Mouse (Mus musculus): ENCODE results near the gene Zdhhc9. TPM values are rescaled to one million over a fixed set of nuclear protein-coding genes. Genes with fewer than 3 reads are reported as not detected.

The Zdhhc9 gene
- polyA plus RNA-seq, 1 experiment from 2014 or later, result 2.6 TPM

GRCm38 (mm10) chrX:48127502-48128218, 81.0 kb downstream of the Zdhhc9 start:
- ATAC-seq (ENCODE audit: insufficient number of reproducible peaks, low FRiP score), result no peak
- 74% methylated on average over 6 of the region's 6 CpGs for WGBS
- H3K9ac ChIP-seq, result no peak overlapping the region
- H3K27me3 ChIP-seq (replicated peaks), result peaks cover 17% of the 10 kb centered on the region
- H3K4me1 ChIP-seq (replicated peaks), result no peaks in the 10 kb centered on the region
- H3K36me3 ChIP-seq, result no peaks in the 10 kb centered on the region
- H3K9me3 ChIP-seq (replicated peaks), result no peaks in the 10 kb centered on the region
- H3K4me3 ChIP-seq, result no peak overlapping the region
- H3K27ac ChIP-seq (ENCODE audit: poor library complexity, severe bottlenecking), result no peak overlapping the region
- no peak overlapping the region for H3K4me2 ChIP-seq

GRCm38 (mm10) chrX:48126903-48127476, 81.7 kb downstream of the Zdhhc9 start:
- no peak overlapping the region for H3K9ac ChIP-seq
- H3K4me2 ChIP-seq, result no peak overlapping the region
- H3K4me1 ChIP-seq (replicated peaks), result no peaks in the 10 kb centered on the region
- 76% methylated on average over 6 of the region's 6 CpGs for WGBS
- H3K27ac ChIP-seq (ENCODE audit: poor library complexity, severe bottlenecking), result no peak overlapping the region
- ATAC-seq (ENCODE audit: insufficient number of reproducible peaks, low FRiP score), result no peak
- no peak overlapping the region for H3K4me3 ChIP-seq
- peaks cover 18% of the 10 kb centered on the region for H3K27me3 ChIP-seq (replicated peaks)
- no peaks in the 10 kb centered on the region for H3K36me3 ChIP-seq
- H3K9me3 ChIP-seq (replicated peaks), result no peaks in the 10 kb centered on the region

- 20% methylated on average over 17 of the region's 17 CpGs for WGBS
- H3K36me3 ChIP-seq, result no peaks in the 10 kb centered on the region
- H3K4me1 ChIP-seq (replicated peaks), result no peaks in the 10 kb centered on the region
- peak overlapping the region; percentile 59 for H3K4me2 ChIP-seq
- H3K4me3 ChIP-seq, result peak overlapping the region; percentile 17; the same call in 1 of the 2 replicates
- H3K27ac ChIP-seq (ENCODE audit: poor library complexity, severe bottlenecking), result no peak overlapping the region
- no peak overlapping the region for H3K9ac ChIP-seq
- no peak for ATAC-seq (ENCODE audit: insufficient number of reproducible peaks, low FRiP score)
- peaks cover 20% of the 10 kb centered on the region for H3K27me3 ChIP-seq (replicated peaks)
- H3K9me3 ChIP-seq (replicated peaks), result no peaks in the 10 kb centered on the region
Observed at GRCm38 (mm10) chrX:48124132-48125071, 84.3 kb downstream of the Zdhhc9 start.

Other genes with a start within 250 kb of the Zdhhc9 start
- gene Apln, start 174.0 kb downstream of the Zdhhc9 start, polyA plus RNA-seq (2016; fragmentation: Nextera tagmentation; extraction: Ambion mirVana), result 2.1 and 2.3 TPM in 2 replicates
- 0.15 and 0.41 TPM in 2 replicates for gene Xpnpep2, start 100.2 kb downstream of the Zdhhc9 start, polyA plus RNA-seq (2016; fragmentation: Nextera tagmentation; extraction: Ambion mirVana)
- 0.84 and 0.96 TPM in 2 replicates for gene Sash3, start 62.4 kb downstream of the Zdhhc9 start, polyA plus RNA-seq (2016; fragmentation: Nextera tagmentation; extraction: Ambion mirVana)
- 9.1 and 11.3 TPM in 2 replicates for gene Utp14a, start 48.0 kb upstream of the Zdhhc9 start, polyA plus RNA-seq (2016; fragmentation: Nextera tagmentation; extraction: Ambion mirVana)
- gene Bcorl1, start 132.5 kb upstream of the Zdhhc9 start, polyA plus RNA-seq (2016; fragmentation: Nextera tagmentation; extraction: Ambion mirVana), result 4.6 and 5.9 TPM in 2 replicates

Data from heart, embryonic 12.5 days (tissue).